Mouse (Mus musculus): ENCODE measurements around the gene Klhl32. TPM values are rescaled to one million over a fixed set of nuclear protein-coding genes. Genes with fewer than 3 reads are reported as not detected.
"Not testable (repeated sequence)": the region's sequence is repeated elsewhere in the genome, so short reads cannot be mapped to it uniquely, and the experiment has no call there.

Klhl32 gene
- polyA plus RNA-seq, 1 experiment from 2014 or later, result 2.8 TPM

DNA sequence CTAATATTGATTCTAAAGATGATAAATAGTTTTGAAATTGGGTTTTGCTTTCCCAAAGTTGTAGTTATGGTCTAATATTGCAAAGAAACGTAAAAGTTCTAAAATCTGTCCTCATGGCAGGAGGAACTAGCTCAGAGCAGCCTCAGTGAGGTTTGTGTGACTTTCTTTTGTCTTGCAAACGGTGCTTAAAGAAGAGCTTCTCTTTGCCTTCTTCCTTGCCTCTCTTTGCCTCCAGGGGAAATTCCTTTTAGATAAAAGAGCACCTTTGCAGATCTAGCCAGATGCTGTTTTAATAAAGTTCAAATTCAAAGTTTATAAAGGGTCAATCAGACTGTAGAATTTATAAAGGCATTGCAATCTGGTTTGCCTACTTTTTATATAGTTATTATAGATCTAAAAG is 38.5 kb upstream of the Klhl32 start:
- not testable (repeated sequence) for H3K36me3 ChIP-seq (ENCODE audit: control insufficient read depth, insufficient read depth, low read length); DNase-seq (ENCODE audit: low spot score); H3K4me1 ChIP-seq (ENCODE audit: control insufficient read depth, insufficient read depth, low read length); H3K4me3 ChIP-seq (ENCODE audit: low read depth, low read length); H3K9ac ChIP-seq (ENCODE audit: low read depth, low read length); H3K27ac ChIP-seq (replicated peaks; ENCODE audit: low read depth, low read length); ATAC-seq (ENCODE audit: low read depth); H3K27me3 ChIP-seq (replicated peaks; ENCODE audit: control insufficient read depth, insufficient read depth, low read length); H3K4me2 ChIP-seq (ENCODE audit: low read depth, low read length); H3K9me3 ChIP-seq (ENCODE audit: control insufficient read depth, low read length)
- WGBS, result 20% methylated on average over 2 of the region's 2 CpGs

GRCm38 (mm10) chr4:24869230-24869629 is 18.3 kb upstream of the Klhl32 start:
- WGBS, result 42% methylated on average over 4 of the region's 4 CpGs
- Histone ChIP-seq H3K9me3 (ENCODE audit: control insufficient read depth, low read length) (no peaks in the 10 kb centered on the region), H3K4me2 (ENCODE audit: low read depth, low read length) (no peak overlapping the region), H3K27ac (replicated peaks; ENCODE audit: low read depth, low read length) (no peak overlapping the region), H3K4me3 (ENCODE audit: low read depth, low read length) (no peak overlapping the region), H3K27me3 (replicated peaks; ENCODE audit: control insufficient read depth, insufficient read depth, low read length) (no peaks in the 10 kb centered on the region), H3K36me3 (ENCODE audit: control insufficient read depth, insufficient read depth, low read length) (no peaks in the 10 kb centered on the region), H3K9ac (ENCODE audit: low read depth, low read length) (no peak overlapping the region), H3K4me1 (ENCODE audit: control insufficient read depth, insufficient read depth, low read length) (no peaks in the 10 kb centered on the region)
- DNase-seq (ENCODE audit: low spot score) (peak; percentile 63), ATAC-seq (ENCODE audit: low read depth) (peak; percentile 76; the same call in 1 of the 2 replicates)

DNA sequence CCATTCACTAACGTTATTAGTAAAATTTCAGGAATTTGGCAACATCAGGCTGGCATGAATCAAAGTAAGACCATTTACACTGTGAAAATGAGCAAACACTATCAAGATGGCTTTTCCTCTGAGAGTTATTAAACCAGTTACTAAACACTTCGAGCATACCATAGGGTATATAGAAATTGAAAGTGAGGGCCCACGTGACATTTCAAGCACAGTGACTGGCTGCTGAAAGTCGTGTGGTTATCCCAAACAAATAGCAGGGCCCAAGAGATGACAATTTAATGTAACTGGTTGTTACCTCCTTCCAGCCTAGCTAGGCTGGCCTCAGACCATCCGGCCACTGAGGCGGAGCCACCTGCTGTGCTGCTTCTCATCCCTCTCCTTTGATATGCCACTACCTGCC is 14.8 kb upstream of the Klhl32 start:
- WGBS, result 37% methylated on average over 6 of the region's 6 CpGs
- Histone ChIP-seq H3K9ac (ENCODE audit: low read depth, low read length) (no peak overlapping the region), H3K27me3 (replicated peaks; ENCODE audit: control insufficient read depth, insufficient read depth, low read length) (no peaks in the 10 kb centered on the region), H3K27ac (replicated peaks; ENCODE audit: low read depth, low read length) (no peak overlapping the region), H3K4me1 (ENCODE audit: control insufficient read depth, insufficient read depth, low read length) (no peaks in the 10 kb centered on the region), H3K4me2 (ENCODE audit: low read depth, low read length) (no peak overlapping the region), H3K4me3 (ENCODE audit: low read depth, low read length) (no peak overlapping the region), H3K9me3 (ENCODE audit: control insufficient read depth, low read length) (no peaks in the 10 kb centered on the region), H3K36me3 (ENCODE audit: control insufficient read depth, insufficient read depth, low read length) (no peaks in the 10 kb centered on the region)
- DNase-seq (ENCODE audit: low spot score) (no peak), ATAC-seq (ENCODE audit: low read depth) (no peak)

- Histone ChIP-seq H3K9me3 (ENCODE audit: control insufficient read depth, low read length) (no peaks in the 10 kb centered on the region), H3K4me2 (ENCODE audit: low read depth, low read length) (no peak overlapping the region), H3K4me1 (ENCODE audit: control insufficient read depth, insufficient read depth, low read length) (no peaks in the 10 kb centered on the region), H3K36me3 (ENCODE audit: control insufficient read depth, insufficient read depth, low read length) (no peaks in the 10 kb centered on the region), H3K27me3 (replicated peaks; ENCODE audit: control insufficient read depth, insufficient read depth, low read length) (no peaks in the 10 kb centered on the region), H3K27ac (replicated peaks; ENCODE audit: low read depth, low read length) (no peak overlapping the region), H3K4me3 (ENCODE audit: low read depth, low read length) (no peak overlapping the region), H3K9ac (ENCODE audit: low read depth, low read length) (no peak overlapping the region)
- ATAC-seq (ENCODE audit: low read depth) (no peak), DNase-seq (ENCODE audit: low spot score) (no peak)
- WGBS, result 76% methylated on average over 2 of the region's 2 CpGs
These were observed 3.5 kb downstream of the Klhl32 start for GRCm38 (mm10) chr4:24847406-24847805.

GRCm38 (mm10) chr4:24845546-24845945 is 5.4 kb downstream of the Klhl32 start:
- Histone ChIP-seq H3K4me3 (ENCODE audit: low read depth, low read length) (no peak overlapping the region), H3K9ac (ENCODE audit: low read depth, low read length) (no peak overlapping the region), H3K36me3 (ENCODE audit: control insufficient read depth, insufficient read depth, low read length) (no peaks in the 10 kb centered on the region), H3K27ac (replicated peaks; ENCODE audit: low read depth, low read length) (no peak overlapping the region), H3K4me2 (ENCODE audit: low read depth, low read length) (no peak overlapping the region), H3K4me1 (ENCODE audit: control insufficient read depth, insufficient read depth, low read length) (no peaks in the 10 kb centered on the region), H3K9me3 (ENCODE audit: control insufficient read depth, low read length) (no peaks in the 10 kb centered on the region), H3K27me3 (replicated peaks; ENCODE audit: control insufficient read depth, insufficient read depth, low read length) (no peaks in the 10 kb centered on the region)
- DNase-seq (ENCODE audit: low spot score) (no peak), ATAC-seq (ENCODE audit: low read depth) (no peak)
- WGBS, result 87% methylated on average over 5 of the region's 5 CpGs

DNA sequence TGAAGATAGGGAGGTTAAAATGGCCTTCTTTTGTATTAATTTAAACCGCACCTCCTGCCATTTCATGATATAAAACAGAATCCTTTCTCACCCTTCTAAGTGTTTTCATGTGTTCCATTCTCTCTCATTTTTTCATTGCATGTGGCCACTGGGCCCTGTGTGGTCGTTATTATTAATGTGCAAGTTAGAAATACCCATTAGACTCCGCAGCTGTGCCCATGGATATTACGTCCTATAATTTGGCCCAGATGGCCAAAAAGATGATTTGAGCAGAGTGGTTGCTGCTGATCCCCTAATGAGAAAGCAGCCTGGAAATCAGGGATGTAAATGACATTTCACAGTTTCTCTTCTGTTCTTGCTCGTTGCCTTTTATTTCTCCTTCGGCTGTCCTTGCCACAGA is 12.4 kb downstream of the Klhl32 start:
- Histone ChIP-seq H3K4me2 (ENCODE audit: low read depth, low read length) (no peak overlapping the region), H3K27me3 (replicated peaks; ENCODE audit: control insufficient read depth, insufficient read depth, low read length) (no peaks in the 10 kb centered on the region), H3K27ac (replicated peaks; ENCODE audit: low read depth, low read length) (no peak overlapping the region), H3K4me1 (ENCODE audit: control insufficient read depth, insufficient read depth, low read length) (no peaks in the 10 kb centered on the region), H3K4me3 (ENCODE audit: low read depth, low read length) (no peak overlapping the region), H3K9me3 (ENCODE audit: control insufficient read depth, low read length) (no peaks in the 10 kb centered on the region), H3K36me3 (ENCODE audit: control insufficient read depth, insufficient read depth, low read length) (no peaks in the 10 kb centered on the region), H3K9ac (ENCODE audit: low read depth, low read length) (no peak overlapping the region)
- peak; percentile 36 for DNase-seq (ENCODE audit: low spot score)
- no peak for ATAC-seq (ENCODE audit: low read depth)
- WGBS, result 40% methylated on average over 6 of the region's 6 CpGs

DNA sequence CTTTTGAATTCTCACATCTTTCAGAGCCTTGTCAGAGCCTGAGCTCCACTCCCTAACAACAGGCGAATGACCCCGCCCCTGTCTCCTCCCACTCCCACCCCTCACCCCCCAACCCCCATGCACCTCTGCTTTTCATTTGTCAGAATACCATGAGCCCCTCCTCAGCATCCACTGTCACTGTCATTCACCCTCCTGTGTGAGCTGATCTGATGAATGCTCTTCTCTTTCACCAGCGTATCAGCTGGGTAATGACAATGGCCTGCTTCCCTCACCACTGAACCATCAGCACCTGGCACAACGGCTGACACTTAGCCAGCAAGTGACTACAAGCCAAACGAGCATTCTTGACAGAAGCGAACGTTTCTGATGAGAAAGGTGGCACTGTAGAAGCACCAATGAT is 15.4 kb downstream of the Klhl32 start:
- H3K36me3 ChIP-seq (ENCODE audit: control insufficient read depth, insufficient read depth, low read length), result no peaks in the 10 kb centered on the region
- DNase-seq (ENCODE audit: low spot score) (no peak), ATAC-seq (ENCODE audit: low read depth) (no peak)
- no peak overlapping the region for H3K9ac ChIP-seq (ENCODE audit: low read depth, low read length)
- no peak overlapping the region for H3K4me3 ChIP-seq (ENCODE audit: low read depth, low read length)
- no peak overlapping the region for H3K4me2 ChIP-seq (ENCODE audit: low read depth, low read length)
- no peak overlapping the region for H3K27ac ChIP-seq (replicated peaks; ENCODE audit: low read depth, low read length)
- 53% methylated on average over 7 of the region's 7 CpGs for WGBS
- H3K9me3 ChIP-seq (ENCODE audit: control insufficient read depth, low read length), result no peaks in the 10 kb centered on the region
- H3K27me3 ChIP-seq (replicated peaks; ENCODE audit: control insufficient read depth, insufficient read depth, low read length), result no peaks in the 10 kb centered on the region
- H3K4me1 ChIP-seq (ENCODE audit: control insufficient read depth, insufficient read depth, low read length), result no peaks in the 10 kb centered on the region

GRCm38 (mm10) chr4:24808316-24808715 is 42.6 kb downstream of the Klhl32 start:
- Histone ChIP-seq H3K4me2 (ENCODE audit: low read depth, low read length) (no peak overlapping the region), H3K27me3 (replicated peaks; ENCODE audit: control insufficient read depth, insufficient read depth, low read length) (no peaks in the 10 kb centered on the region), H3K9me3 (ENCODE audit: control insufficient read depth, low read length) (no peaks in the 10 kb centered on the region), H3K27ac (replicated peaks; ENCODE audit: low read depth, low read length) (no peak overlapping the region), H3K4me1 (ENCODE audit: control insufficient read depth, insufficient read depth, low read length) (no peaks in the 10 kb centered on the region), H3K4me3 (ENCODE audit: low read depth, low read length) (no peak overlapping the region), H3K36me3 (ENCODE audit: control insufficient read depth, insufficient read depth, low read length) (no peaks in the 10 kb centered on the region), H3K9ac (ENCODE audit: low read depth, low read length) (no peak overlapping the region)
- WGBS, result 82% methylated on average over 1 of the region's 1 CpGs
- DNase-seq (ENCODE audit: low spot score), result no peak
- no peak for ATAC-seq (ENCODE audit: low read depth)

DNA sequence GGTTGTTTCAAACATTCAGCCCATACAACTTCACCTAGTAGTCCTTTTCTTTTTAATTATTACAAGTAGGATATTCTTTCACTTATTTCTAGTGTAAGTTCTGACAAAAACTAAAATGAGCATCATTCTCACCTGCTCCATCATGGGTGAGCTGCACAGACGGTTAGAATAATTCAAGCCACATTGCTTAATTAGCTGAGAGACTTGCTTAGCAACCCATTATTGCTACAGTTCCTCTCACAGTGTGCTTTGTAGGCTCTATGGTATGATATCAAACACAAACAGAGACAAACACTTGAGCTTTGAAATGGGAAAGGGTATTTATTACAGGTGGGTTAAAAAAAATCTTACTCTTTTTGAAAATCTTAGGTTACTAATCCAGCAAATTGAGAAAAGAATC is 49.0 kb downstream of the Klhl32 start:
- Histone ChIP-seq H3K36me3 (ENCODE audit: control insufficient read depth, insufficient read depth, low read length) (no peaks in the 10 kb centered on the region), H3K27ac (replicated peaks; ENCODE audit: low read depth, low read length) (no peak overlapping the region), H3K4me2 (ENCODE audit: low read depth, low read length) (no peak overlapping the region), H3K9ac (ENCODE audit: low read depth, low read length) (no peak overlapping the region), H3K4me3 (ENCODE audit: low read depth, low read length) (no peak overlapping the region), H3K4me1 (ENCODE audit: control insufficient read depth, insufficient read depth, low read length) (no peaks in the 10 kb centered on the region), H3K27me3 (replicated peaks; ENCODE audit: control insufficient read depth, insufficient read depth, low read length) (no peaks in the 10 kb centered on the region), H3K9me3 (ENCODE audit: control insufficient read depth, low read length) (no peaks in the 10 kb centered on the region)
- WGBS, result 32% methylated on average over 1 of the region's 1 CpGs
- DNase-seq (ENCODE audit: low spot score) (no peak), ATAC-seq (ENCODE audit: low read depth) (no peak)
